Mouse (Mus musculus) heart, adult 11 months (tissue): ENCODE data around the gene Aip.

Source experiments
- DNase-seq: peaks from one replicate; pipeline ENCODE4 v3.0.0; 2022

Gene Aip

DNA sequence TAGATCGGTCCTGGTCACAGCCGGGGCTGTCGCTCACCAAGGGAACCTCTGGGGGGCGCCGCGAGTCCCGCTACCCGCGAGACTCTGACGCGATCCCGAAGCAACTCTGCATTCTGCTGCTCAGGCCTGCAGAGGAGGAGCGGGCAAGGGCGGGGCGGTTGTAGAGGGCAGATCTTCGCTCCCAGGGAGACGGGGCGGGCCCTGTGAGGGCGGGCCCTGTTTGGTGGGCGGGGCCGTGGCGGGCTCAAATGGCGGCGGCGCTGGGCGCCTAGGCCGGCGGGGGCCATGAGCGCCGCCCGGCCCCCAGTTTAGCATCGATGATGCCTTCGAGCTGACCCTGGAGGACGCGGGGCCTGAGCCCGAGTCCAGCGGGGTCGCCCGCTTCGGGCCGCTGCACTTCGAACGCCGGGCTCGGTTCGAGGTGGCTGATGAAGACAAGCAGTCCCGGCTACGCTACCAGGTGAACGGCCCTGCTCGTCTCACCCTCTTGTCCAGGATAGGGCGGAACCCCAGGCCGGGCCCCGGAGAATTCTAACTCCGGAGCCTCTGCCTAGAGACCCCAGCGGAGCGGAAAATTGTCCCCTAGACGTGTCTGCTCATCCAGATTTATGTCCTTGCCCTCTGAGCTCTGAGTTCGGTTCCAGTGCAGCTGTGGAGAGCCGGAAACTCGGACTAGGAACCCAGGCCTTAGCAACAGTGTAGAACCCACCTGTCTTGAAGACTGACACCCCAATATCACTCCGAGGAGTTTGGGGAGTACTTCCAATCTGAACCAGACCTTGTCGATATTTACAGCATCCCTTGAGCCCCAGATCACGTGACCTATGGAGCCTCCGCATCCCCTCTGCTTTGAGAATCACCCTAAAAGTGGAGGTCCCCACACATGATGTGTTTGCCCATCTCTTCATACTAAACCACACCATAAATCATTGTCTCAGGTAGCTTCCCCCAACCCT is at the start of gene Aip:
Gene Aip, minus strand, starts transcription at position 118 of the 956 bp plus-strand sequence.
- peak; percentile 100 for DNase-seq

DNA sequence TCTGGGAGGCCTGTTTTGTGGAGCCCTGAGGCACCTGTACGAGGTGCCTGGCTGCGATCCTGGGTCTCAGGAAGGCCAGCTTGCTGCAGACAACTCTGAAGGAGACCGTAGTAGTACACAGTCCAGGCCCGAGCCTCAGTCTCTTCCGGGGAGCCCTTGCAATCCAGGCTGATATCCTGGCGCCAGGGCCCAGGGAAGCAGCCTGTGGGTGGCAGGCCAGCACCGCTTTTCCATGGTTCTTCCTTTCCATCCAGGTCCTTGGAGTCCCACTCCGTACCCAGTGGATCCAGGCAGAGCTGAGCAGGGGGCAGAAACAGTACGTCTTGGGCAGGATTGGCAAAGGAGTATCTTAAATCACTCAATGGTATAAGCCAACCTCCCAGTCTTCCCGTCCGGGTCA is 47.3 kb upstream of the Aip start:
- no peak for DNase-seq

DNA sequence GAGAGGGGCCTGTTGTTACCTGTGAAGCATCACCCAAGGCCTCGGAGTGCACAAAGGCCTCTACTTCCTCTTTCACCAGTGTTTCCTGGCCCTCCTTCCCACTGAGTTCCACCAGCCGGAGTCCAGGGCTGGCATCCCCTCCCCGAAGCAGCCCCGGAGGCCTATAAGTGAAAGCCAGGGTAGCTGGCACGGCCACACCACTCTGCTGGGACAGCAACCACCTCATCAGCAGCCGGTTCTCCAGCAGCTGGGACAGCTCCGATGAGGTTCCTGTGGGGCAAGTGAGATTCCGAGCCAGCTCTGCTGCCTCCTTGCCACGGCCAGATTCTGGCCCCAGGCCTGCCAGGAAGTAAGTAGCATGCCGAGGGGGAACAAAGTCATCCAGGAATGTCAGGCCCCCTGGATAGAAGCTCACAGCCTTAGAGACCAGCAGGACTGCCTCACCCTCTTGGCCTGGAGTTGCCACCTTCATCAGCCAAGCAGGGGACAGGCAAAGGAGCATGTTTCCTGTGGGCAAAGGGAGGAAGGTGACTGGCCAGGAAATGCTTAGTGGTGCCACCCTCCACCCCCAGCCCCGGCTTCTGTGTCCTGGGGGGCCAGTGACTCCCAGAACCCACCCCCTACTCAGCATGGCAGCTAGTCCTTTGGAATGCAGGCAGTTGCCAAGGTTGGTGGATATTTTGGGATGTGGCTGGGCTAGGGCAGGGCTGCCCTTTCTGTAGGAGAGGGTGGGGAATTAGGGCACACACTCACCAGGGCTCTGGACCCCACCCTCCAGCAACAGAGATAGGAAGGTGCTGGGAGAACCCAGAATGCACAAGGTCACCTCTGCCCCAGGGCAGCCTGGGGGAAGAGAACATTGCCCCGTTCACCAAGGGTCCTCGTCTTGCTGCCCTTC is 46.0 kb upstream of the Aip start:
- DNase-seq, result peak; percentile 97

DNA sequence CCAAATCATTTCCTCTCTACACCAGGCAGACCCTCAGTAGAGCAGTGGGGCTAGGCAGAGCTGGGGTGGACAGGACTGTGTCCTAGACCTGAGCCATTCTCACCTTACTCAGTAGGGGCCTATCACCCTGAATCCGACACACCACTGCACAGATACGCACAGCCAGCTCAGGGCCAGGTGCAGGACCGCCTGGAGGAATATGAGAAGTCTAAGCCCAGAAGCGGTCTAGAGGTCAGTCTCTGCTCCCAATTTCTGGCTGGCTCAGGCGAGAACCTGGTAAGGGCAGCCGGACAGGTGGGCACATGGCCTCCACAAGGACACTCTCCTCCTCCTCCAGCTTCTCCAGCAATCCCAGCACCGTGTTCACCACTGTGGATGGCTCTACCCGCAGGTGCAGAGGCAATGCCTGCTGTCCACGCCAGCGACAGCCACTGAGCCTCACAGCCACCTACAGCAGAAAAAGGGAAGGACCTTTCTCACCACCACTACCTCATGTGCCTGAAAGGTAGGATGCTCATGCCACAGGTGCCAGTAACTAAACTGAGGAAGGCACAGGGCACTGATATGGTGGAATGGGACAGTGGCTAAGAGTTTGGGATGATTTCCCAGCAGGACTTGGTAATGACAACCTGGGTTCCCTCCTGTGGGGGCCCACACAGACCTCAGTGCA is 45.2 kb upstream of the Aip start:
- peak; percentile 94 for DNase-seq

DNA sequence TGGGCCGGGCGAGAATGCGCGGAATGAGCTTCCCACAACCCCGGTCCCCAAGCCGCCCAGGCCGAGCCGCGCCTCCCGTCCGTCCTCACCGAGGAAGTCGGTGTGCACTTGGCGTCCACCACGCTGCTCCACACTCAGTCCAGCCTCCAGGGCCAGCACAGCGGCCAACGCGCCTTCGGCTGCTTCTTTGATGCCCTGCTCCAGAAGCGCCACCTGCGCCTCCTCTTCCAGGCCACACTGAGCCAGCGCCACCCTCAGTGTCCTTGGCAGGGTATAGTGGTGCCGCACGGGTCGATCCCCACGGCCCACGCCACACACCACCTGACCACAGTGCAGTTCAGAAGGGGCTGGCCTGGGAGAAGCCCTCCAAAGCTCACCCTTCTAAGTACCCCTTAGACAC is 44.2 kb upstream of the Aip start:
- peak; percentile 97 for DNase-seq

DNA sequence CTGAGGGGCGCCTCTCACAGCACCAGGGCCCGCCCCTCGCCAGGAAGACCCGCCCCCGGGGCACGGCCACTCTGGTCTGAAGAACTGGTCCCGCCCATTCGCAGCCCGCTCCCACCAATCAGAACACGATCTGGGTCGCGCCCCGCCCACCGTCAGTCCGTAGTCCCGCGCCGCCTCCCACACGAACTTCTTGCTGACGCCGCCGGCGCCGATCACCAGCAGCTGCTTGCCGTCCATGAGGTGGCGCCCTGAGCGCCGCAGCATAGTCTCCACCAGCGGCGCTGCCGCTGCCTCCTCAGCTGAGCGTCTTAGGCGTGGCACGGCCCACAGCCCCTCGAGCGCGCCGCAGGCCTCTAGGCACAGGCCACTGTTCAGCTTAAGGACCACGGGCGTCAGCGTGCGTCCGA is 43.7 kb upstream of the Aip start:
- DNase-seq, result peak; percentile 100

DNA sequence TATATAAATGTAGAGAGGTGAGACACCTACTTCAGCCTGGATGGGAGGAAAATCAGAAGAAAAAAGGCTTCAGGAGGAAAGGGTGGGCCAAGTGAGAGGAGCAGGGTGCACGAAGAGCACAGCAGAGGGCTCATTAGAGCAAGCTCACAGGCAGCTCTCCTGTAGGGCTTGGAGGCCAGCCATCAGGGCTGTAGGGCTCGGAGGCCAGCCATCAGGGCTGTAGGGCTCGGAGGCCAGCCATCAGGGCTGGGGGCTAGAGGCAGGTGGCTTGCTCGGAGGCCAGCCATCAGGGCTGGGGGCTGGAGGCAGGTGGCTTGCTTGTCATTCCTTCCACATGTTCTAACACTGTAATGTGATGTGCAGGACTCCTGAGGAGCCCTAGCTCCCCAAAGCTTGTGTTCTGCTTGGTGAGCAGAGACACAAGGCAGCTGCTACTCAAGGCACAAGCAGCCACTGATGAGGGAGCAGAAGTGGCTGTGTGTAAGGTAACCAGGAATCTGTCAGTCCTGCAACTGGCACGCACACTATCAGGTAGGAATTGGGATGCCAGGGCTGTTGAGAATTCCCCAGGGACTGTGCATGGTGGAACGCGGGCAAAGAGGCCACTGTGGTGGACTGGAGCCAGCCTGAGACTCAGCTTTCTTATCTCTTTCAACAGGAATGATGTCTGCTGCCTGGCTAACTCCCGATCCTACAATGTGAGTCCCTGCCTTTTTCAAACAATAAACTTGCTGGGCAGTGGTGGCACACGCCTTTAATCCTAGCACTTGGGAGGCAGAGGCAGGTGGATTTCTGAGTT is 41.2 kb upstream of the Aip start:
- DNase-seq, result no peak

DNA sequence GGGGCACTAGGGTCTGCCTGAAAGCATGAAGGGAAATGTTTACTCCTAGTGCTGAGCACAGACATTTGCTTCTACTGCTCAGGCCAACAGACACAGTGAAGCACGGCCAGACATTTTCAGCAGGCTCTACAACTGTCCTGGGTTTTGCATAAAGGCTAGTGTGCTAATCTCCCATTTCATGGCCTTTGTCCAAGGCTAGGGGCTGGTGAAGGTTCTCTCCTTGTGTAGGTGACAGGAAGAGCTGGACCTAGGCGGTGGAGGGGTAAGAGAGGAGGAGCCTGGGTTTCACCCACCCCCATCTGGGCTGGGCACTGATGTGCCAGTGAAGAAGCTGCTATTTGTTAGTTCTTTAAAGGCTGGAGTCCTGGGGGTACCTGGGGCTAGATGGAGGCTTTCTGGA is 39.1 kb upstream of the Aip start:
- no peak for DNase-seq

DNA sequence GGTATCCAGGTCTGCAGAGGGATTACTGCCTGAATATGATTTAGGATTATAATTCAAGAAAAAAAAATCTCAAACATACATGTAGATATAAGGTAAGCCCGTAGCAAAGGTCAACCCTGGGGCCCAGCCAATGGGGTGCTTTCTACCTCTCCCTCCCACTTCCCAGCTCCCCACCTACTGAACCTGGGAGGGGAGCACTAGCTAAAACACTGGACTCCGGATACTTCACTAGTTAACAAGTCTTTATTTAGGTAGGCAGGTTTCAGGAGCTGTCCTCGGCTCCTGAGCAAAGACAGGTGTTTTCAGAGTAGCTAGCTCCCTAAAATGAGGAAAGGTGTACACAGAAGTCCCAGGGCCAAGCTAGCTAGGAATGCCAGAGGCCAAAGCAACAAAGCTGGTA is 38.4 kb upstream of the Aip start:
- peak; percentile 91 for DNase-seq

DNA sequence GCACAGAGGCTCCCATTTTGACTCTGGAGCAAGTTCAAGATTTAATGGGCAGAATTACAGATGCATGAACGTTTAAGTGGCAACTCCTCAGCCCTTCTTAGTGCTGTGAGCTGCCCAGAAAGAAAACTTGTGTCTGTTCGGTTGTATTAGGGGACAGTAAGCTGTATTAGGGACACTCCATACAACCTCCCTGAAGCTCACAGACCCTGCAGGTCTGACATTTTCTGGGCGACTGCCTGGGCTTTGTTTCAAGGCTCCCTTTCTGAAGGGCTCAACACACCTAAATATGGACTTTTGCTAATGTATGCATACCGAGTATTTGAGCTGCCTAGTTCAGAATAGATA is 37.9 kb upstream of the Aip start:
- no peak for DNase-seq

DNA sequence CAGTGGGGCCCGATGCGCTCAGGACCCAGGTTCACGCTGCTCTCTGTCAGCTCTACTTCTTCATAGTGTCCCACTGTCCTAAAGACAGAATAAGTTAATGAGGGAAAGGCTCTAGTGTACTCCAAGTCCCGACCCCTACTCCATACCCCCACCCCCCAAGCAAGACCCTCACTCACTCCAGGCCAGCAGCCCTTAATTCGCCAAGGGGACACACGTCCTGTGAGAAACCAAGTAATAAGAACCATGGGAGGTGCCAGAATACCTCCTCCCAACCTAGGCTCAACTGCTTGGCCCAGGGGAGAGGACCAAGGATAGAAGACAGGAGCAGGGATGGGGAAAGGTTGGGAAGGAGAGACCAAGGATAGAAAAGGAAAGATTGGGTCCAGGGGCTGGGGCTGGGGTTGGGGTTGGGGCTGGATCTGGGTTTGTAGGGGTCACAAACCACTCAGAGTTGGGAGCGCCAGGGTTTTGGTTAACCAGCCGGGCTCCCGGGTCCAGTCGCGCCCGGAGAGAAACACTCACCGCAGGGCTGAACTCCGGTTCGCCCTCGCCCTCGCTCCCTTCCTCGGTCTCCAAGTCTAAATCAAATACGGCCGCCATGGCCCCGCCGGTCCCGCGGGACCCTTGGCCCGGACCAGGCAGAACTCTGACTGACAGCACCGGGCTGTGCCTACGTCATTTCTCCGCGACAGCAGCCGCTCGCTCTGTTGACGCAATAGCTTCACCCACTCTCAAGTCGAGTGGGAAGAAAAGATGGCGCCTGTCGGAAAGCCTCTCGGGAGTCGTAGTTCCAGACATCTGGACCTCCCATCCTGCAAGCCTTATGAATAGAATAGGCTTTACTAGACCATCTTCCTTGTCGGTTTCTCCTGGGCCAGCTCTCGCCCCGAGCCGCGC is 37.2 kb upstream of the Aip start, which contains the start of gene Rps6kb2:
Gene Rps6kb2, minus strand, starts transcription at position 709 of the 897 bp plus-strand sequence.
- peak; percentile 100 for DNase-seq

DNA sequence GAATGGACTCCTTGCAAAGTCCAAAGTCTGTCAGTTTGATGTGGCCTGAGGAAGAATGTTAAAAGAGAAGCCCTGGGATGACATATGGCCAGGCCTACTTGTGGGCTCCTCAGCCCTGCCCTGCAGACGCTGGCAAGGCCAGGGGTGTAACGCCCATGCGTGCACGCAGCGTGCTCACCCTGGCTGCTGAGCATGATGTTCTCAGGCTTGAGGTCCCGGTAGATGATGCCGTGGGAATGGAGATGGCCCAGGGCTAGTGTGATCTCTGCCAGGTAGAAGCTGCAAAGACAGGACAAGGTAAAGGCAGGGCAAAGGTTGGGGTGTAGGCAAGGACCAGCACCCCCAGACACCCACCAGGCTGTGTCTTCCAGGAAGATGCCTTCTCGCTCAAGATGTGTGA is 33.4 kb upstream of the Aip start:
- peak; percentile 92 for DNase-seq

DNA sequence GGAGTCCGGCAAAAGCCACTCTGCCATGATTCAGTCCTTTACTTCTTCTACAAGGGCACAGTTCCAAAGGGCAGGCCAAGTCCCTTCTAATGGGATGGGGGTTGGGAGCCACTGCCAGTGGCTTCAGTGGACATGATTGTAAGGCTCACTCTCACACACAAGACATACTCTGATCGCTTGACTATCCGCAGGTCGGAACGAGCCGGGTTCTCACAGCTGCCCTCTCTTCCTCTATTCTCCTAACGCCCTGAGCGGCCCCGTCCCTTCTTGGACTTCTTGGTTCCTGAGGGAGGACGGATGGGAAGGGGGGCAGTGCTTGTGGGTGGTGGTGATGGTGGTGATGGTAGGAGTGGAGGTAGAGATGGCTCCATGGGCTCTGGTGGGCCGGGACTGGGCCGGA is 31.1 kb upstream of the Aip start:
- peak; percentile 91 for DNase-seq

DNA sequence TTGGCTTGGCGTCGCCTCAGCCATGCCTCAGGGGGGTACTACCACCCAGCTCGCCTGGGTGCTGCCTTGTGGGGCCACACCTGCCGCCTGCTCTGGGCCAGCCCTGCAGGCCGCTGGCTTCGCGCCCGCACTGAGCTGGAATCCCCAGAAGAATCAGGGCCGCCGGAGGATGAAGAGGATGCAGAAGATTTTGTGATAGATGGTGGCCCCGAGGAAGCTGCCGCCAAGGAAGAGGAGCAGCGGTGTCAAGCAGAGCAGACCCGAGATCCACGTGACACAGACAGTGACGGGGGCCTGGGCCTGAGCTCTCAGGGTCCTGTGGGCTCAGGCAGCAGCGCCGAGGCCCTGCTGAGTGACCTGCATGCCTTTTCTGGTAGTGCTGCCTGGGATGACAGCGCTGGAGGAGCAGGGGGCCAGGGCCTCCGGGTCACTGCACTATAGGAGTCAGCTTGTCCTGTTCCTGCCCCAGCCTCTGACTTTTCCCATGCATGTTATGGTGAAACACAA is 30.5 kb upstream of the Aip start:
- peak; percentile 89 for DNase-seq

DNA sequence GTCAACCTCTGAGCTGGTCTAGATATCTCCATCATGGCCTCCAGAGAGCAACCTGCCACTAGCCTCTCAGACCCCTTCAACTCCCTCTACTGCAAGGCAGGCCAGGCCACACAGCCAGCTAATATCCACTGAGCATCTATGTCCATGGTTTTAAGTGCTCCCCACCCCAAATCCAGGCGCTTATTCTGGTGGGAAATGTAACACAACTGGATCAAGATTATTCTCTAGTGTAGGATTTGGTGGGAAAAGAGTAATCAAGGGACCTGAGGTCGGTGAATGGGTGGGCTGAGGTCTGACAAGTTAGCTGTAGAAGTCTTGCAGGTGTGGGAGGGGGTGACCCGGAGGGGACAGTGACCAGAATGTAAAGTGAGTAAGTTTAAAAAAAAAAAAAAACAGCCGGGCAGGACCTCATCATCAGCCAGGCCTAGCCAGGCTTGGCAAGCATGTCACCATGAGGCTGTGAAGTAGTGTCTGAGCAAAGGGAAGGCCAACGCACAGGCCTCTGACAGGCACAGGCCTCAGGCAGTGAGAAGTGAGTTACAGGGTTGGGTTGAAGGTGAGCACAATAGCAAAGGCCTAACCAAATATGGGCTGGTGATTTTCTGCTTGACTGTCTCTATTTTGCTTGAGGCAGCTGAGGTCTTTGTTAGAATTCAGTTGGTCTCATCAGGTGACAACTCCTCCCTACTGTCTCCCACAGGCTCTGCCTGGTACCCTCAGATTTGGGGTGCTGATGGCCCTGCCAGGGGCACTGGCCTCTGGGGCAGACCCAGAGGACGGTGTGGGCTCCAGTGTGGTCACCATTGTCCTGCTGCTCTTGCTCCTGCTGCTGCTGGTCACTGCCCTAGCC is 29.8 kb upstream of the Aip start:
- no peak for DNase-seq

DNA sequence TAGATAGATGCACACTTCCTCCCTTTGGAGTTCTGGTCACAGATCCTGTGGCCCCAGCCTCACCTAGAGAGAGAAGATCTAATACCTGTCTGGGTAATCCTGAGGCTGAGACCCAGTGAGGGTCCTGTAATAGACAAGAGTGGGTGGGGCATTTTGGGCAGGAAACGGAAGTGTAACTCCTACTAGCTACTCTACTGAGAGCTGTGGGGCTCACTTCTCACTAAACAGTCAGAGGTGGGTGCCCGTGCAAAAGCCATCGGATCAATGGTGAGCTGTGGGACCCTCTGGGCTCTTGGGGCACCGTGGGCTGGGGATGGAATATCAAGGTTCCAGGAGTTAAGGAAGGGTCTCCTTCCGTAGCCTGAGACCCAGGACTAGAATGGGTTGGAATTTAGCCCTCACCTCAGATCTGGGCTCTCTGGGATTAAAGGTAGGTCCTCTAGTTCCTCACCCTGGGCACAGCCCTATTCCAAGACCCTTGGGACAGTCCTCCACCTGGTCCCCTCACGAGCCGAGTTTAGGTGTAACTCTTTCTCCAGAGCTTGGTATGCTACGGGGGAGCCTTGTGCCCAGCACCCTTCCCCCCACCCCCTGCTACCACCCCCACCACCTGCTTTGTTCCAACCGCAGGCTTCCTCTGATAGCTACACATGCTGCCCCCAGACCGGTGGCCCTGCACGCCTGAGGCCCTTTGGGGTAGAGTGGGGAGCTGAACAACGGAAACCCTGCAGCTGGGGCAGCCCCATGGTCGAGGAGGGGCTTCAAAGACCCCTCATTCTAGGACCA is 29.0 kb upstream of the Aip start:
- peak; percentile 95 for DNase-seq

DNA sequence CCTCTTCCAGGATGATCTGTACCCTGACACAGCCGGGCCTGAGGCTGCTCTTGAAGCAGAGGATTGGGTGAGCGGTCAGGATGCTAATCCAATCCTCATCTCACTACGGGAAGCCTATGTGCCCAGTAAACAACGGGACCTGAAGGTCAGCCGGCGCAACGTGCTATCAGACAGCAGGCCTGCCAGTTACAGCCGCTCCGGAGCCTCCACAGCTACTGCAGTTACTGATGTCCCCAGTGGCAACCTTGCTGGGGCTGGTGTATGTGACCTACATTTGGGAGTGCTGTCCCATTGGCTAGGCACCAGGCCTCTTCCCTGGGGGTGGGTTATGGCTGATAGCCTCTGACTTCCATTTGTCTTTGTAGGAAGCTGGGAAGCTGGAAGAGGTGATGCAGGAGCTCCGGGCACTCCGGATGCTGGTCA is 27.6 kb upstream of the Aip start, which contains the start of gene Ptprcap:
Gene Ptprcap, plus strand, starts transcription at position 373 of the 423 bp plus-strand sequence.
- DNase-seq, result peak; percentile 96

DNA sequence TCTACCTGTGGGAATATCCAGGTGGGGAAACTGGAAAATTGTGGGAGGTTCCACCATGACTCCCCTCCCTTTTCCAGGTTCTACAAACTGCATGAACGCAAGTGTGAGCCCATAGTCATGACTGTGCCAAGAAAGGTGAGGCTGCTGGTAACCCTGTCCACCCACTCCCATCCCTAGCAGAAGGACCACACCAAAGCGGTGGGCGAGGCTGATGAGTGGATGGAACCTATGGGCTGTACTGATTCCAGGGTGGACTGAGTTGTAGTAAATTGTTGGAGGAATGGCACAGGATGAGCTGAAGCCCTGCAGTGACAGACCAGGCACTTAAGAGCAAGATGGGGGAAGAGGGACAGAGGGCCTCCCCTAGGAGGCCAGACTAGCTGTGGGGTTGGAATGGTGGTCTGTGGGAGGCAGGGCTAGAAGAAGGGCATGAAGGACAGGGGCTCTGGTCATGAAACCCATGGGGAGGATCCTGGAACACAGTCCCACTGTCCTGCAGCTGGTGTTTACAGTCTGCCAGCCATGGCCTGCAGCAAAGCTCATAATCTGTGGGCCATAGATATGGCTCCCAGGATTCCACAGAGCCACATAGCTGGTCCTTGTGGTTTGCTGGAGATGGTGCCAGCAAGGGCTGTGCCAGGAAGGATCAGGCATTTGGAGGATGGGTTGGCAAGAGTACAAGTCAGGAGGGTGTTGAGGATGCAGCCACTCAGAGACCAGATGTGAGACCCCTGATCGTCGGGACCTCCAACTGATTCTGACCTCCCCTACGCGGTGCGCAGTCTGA is 27.0 kb upstream of the Aip start:
- DNase-seq, result peak; percentile 92
